Mouse (Mus musculus): ENCODE measurements at regions not wholly inside any gene's neighbourhood (a gene's known extent, or its start where the extent isn't known, plus 50 kb on each side); places are given as distances from the start of the nearest gene placed in this dataset.

DNA sequence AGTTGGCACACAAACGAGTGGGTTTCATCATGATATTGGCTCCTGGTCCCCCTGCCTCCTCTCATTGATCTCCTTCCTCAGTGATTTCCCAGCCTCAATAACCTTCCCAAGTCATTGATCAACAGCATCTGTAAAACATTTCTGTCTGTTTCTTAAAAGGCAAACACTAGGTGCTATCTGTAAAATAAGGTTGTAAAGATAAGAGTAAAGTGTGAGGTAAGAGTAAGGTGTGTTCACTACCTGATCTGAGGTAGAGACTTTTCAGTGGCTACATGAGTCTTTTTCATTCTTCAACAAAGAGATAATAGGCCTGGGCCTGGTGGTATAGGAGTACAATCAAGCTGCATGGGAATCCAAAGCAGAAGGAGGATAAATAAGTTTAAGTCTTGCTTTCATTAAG, 55.7 kb downstream of the Plk2 start:
- no peak for DNase-seq (ENCODE audit: low spot score)

DNA sequence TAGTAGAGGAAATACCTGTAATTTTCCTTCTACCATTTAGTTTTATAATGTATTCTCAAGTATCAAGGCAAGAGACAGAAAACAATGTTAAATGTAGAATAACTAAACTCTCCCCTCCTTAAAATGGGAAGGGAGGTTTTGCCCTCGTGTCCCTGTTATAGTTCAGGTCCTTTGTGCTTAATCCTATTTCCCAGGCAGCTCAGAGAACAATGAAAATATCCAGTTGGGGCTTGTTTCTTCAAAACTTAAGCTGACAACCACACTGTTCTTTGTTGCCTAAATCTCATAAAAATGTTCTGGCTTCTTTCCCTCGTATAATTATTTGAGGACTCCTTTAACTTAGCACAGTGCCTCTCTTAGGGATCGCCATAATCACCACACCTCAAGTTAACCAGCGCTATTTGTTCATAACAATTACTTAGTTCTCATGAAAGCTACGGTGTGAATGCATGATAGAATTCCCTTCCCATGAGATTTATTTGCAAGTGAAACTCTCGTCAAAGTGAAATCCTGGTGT, 57.2 kb downstream of the Plk2 start:
- DNase-seq (ENCODE audit: low spot score) = no peak

DNA sequence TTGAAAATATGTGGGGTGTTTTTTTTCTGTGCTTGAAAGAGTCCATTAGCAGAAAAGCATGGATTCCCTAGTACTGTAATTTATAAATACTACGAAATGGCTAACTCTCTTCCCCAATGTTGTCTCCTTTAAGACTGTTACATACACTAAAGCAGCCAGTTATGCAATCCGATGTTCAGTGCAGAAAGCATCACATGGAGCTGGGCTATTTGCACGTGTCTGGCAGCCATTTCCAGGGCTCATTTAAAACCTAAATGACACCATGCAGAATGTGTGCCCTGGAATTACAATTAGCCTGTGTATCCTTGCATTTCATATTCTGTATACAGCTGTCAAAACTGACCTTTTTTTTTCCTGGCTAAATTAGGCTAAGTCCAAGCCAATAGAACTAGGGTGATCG, 60.2 kb downstream of the Plk2 start:
- no peak for DNase-seq (ENCODE audit: low spot score)

DNA sequence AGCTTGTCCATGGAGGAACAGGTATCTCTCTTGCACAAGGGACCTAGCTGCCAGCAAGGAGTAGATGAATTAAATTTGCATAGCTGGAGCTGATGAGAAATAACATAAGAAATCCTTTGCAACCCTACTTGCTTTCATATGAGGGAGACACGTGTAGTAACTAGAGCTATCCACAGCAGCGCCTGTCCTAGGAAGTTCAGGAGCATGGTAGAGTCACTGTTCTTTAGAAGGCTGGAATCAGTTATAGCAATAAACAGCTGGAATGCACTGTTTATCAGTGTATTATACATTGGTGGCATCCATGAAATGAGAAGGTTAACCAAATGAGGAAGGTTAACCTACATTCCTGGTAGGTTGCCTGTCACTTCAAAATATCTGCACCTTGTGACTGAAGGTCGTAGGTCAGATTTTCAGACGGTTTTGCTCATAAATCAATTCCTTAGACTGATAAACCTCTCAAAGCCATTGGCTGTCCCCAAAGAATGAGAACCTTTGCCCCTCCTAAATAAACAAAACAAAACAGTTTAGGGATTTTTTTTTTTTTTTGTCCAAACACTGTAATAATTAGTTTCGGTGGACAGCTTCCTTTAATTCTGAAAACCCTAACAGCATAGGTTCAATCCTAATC, 60.8 kb downstream of the Plk2 start:
- no peak for DNase-seq (ENCODE audit: low spot score)

DNA sequence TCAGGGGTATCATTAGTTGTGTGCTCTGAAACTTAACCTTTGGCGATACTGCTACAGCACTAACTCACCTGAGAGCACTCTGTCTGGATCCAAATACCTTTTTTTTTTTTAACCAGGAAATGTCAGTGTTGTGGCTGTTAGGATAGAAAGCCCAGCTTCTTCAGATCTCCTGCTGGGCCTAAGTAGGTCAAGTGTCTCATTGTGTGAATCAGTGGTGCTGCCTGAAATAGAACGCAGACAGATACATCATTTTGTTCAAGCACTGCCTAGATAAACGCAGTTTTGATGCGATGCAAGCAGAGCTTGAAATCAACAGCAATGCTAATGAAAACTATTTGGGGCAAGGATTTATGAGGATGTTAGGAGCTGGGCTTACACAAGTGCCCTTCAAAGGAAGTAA, 63.9 kb downstream of the Plk2 start:
- DNase-seq (ENCODE audit: low spot score) = no peak

DNA sequence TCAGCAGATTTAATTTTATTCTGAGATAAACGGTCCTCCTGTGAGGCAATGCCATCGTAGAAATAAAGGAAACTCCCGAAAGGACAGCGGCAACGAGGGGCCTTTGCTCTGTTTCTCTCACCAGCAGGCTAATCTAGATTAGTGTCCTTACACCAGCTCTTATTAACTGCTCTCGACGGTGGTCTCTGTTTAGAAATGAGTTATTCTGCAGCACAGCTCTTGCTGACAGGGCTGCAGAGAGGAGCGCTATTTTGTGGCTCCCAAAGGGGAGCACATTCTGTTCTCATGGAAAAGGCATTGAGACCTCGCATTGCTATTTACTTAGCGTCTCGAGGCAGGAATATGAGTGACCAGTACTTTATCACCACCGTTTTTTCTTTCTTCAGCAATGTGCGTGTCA, 66.7 kb downstream of the Plk2 start:
- no peak for DNase-seq (ENCODE audit: low spot score)

DNA sequence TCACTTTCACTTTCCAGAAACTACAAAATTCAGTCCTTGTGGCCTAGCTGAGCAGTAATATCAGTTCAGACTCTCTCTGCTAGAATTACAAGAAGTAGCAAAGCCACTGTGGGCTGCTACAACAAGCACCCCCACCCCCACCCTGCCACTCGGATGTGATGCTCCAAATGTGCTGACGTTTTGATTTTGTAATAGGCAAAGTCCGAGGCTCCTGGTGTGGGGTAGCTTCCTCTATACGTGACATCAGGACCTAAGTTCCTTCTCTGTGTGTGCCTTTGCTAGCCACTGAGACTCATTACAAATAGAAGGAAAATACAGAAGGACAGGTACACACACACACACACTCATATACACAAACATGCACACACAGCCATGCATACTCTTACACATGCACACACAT, 76.7 kb downstream of the Plk2 start:
- DNase-seq (ENCODE audit: low spot score) = no peak

DNA sequence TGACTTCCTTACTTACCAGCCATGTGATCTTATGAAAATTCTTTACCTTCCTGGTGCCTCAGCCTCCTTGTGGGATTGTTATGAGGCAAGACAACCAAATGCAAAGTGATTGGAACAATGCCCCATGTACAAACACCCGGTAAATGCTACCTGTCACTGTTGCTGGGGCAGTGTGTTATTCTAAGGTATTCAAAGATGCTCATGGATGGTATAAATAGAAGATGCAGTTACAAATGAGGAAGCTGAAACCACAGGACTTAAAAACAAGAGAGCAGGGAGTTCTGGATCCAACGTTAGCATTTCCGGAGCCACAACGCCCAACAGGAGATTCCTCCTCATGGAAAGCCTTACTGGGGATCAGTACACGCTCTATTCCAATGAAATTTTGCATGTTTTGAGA, 82.9 kb downstream of the Plk2 start:
- no peak for DNase-seq (ENCODE audit: low spot score)

DNA sequence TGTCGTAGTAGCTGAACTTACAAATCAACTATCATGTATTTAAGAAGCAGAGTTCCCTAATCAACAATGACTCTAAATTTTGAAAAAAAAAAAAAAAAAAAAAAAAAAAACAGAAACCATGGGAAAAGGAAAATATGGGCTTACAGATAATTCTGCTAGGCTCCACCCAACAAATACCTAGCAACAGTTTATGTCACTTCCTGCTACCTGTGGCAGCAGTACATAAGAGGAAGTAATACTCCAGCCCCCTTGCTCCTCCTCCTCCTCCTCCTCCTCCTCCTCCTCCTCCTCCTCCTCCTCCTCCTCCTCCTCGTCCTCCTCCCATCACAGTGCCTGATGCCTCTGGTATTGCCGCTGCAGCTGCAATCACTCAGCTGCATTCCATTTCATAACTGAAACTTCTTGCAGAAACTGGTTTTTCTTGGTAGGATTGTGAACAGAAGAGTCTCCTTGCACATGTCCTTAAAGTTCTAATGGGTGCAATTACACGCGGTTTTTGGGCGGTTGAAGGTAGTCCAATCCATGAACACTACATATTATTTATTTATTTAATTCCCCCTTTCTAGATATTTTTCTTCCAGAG, 89.6 kb downstream of the Plk2 start:
- DNase-seq (ENCODE audit: low spot score) = no peak

DNA sequence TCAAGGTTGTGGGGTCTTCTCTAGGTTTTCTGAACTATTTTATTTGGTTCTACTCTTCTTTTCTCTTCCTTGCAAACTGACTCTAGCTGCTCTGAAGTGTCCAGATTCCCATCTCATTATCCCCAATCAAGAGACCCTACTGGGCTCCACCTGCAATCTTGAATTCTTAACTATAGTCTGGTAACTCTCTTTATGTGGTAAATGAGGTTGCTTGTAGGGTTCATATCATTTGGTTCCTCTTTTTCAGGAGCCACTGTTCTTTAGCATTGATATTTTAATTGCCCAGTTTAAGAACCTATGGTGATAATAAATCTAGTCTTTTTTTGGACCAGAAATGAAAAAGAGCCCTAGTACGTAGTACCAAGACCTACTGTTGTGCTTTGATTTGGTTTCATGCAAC, 90.7 kb downstream of the Plk2 start:
- no peak for DNase-seq (ENCODE audit: low spot score)

DNA sequence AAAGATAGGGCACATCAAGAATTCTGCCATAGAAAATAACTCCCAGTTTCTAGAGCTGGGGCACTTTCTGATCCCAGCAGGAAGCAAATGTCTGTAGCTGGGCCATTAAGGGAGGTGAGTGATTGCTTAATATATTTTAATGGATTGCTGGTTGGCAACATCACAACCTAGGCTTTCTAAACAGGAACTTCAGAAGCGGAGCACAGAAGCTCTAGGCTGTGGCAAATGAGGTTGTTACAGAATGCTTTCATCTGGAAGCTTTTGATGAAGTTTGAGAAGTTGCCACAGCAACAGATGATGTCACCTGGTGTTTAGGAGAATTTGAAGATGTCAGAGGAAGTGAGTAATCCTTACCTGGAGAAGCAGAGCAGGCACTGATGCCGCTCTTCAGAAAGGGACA, 95.3 kb downstream of the Plk2 start:
- DNase-seq (ENCODE audit: low spot score) = peak; percentile 11

DNA sequence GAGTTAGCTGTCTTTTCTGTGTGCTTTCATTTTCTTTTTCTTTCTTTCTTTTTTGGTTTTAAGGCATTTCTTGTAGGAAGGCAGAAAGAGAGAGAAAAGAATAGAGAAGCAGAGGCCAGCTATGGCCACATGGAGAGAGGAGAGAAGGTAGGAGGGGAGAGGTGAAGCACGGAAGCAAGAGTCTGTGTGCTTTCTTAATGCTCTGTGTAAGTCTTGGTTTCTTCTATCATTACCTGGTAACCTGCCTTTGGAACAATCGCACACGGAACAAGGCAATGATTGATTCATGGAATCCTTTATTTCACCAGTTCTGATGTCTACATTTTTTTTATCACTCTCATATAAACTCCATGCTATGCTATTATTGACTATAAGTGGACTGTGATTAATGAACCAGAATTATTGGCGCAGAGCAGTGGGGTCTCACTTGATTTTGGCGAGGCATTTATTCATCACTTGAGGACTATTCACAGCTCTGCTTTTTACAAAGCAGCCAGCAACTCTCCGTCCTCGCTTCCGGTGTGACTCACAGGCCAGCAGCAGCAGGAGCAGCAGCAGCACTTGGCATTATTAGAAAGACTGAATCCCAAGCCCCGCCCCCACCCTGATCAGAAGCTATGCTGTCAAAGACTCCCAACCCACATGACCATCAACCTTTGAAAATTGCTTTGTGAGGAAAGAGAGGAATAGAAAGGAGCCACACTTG, 97.6 kb downstream of the Plk2 start:
- peak; percentile 64 for DNase-seq (ENCODE audit: low spot score)

DNA sequence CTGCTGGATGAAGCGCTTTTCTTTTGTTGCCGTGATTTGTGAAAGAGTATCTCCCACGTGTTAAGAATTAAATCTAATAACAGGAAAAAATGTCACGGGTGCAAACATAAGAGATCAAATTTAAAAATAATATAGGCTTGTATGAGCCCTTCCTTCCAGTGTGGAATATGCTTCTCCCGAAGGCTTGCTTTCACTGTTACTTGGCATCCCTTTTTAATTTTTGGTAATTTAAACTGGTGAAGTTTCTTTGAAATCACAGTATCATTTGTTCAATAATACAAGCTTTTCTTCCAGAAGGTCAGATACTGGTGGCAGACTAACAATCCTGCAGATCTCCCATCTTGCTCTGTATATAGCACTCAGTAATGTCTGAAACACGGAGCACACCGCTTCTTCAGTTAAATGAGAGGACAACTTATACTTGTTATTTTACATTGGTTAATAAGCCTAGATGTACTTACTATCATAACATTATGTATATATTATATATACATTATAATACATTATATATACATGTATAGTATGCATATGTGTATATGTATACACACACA, 98.2 kb downstream of the Plk2 start:
- no peak for DNase-seq (ENCODE audit: low spot score)

DNA sequence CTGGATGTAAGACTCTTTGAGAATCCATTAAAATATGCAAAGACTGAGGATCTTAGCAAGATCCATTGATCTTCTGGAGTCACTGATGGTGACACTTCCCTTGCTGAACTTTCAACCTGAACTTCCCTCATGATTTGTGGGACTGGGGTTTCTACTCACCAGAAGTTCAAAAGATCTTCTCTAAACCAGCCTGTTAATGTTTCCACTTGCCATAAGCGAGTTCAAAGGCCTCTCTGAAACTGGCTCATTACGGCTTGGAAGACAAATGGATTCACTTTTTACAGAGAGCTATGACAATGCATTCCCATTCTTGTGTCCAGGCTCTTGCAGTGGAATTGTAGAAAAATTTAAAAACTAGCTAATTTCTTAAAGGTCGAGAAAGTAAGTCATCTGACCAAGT, 102.6 kb downstream of the Plk2 start:
- no peak for DNase-seq (ENCODE audit: low spot score)

DNA sequence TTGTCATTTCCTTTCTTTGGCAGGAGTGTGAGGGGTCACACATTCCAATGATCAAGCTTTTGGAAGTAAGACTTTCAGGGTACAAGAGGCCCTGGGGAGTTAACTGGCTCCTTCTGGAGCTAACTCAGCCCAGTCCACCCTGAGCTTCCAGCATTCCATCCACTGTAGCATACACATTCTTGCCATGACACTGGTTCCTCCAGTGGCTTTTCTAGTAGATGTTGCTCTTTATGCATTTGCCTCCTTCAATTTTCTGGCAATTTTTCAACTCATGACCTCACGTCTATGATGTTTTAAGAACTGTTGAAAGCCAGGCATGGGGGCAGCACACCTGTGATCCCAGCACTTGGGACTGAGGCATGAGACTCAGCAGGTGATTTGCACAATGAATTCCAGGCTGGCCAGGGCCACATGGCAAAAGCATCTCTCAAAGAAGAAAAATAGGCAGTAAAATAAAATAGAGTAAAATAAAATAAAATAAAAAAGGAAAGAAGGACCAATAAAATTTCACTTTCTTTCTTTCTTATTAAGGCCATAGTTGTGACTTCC, 113.0 kb downstream of the Plk2 start:
- DNase-seq (ENCODE audit: low spot score) = no peak

DNA sequence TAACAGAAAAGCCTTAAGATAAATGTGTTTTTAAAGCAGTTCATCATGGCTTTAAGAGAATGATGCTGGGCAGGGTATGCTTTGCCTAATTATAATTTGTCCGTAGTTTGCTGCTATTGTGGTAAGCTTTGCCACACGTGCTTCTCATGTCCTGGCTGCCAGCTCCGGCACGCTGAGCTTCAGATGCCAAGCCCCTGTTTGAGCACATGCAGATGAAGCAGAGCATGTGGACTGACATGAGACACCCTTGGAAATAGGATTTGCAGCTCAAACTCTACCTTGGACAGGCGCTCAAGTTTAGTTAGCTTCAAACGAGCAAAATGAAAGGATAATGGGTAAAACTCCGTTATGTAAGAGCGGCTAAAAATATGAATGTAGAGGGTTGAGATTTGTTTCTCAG, 123.1 kb downstream of the Plk2 start:
- no peak for DNase-seq (ENCODE audit: low spot score)

DNA sequence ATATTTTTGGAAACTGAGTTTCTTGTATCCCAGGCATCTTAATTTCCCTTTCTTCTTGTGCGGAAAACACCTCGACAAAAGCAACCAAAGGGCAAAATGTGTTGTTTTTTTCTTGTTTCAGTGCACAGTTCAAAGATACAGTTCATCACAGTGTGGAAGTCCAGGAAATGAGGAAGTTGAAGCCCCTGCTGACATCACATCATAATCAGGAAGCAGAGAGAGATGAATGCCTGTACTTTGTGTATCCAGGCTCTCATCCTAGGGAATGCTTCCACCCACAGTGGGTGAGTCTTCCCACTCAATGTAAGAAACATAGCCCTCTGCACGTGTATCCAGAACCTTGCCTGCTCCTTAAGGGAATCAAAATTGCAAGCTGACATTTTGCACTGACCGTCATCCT, 128.1 kb downstream of the Plk2 start:
- DNase-seq (ENCODE audit: low spot score) = no peak

DNA sequence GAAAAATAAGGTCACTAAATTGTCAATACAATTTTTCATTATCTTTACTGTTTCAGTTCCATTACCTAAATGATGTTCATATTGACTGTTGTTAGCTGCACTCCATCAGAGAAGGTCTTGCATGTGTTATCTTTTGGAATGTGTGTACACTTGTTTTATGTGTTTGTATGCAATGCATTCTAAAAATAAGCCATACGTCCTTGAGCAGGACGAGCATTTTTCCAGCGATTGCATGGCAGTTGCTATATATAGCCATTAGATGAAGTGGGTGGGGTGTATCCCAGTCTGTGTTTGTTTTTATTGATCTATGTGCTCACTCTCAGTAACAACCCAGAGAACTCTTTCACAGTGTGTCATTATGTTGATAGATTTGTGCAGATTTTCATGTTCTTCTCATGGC, 132.8 kb downstream of the Plk2 start:
- DNase-seq (ENCODE audit: low spot score) = no peak

DNA sequence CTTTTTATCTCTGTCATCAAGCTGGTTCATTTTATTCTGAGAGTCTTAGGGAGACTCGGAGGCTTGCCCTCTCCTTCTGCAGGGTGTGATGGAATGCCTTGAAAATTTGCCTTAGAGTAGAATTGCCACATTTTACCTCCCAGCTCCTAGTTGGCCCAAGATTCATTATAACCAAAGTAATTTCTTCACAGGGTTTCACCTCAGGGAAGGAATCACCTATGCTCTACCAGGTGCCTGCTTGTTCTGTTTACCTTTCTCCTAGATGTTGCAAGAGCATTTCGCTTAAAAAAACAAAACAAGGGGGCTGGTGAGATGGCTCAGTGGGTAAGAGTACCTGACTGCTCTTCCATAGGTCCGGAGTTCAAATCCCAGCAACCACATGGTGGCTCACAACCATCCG, 134.8 kb downstream of the Plk2 start:
- no peak for DNase-seq (ENCODE audit: low spot score)

DNA sequence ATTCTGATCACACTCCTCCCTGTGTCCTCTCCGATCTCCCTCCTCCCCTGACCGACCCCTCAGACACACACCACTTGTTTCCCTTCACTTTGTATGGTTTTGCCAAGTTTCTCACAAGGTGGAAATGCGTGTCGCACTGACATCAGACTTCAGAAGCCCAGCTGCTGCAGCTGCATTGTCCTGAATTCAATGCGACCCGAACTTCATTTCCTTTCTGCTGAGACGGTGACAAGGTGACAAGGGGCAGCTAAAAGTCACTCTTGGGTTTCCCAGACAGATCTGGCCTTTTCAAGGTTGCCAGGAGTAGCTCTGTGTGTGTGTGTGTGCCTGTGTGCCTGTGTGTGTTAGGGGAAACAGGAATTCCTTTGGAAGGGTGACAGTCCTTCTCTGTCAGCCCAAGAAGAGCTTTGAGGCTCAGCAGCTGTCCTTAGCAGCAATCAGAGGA, 139.5 kb downstream of the Plk2 start:
- DNase-seq (ENCODE audit: low spot score) = no peak

DNA sequence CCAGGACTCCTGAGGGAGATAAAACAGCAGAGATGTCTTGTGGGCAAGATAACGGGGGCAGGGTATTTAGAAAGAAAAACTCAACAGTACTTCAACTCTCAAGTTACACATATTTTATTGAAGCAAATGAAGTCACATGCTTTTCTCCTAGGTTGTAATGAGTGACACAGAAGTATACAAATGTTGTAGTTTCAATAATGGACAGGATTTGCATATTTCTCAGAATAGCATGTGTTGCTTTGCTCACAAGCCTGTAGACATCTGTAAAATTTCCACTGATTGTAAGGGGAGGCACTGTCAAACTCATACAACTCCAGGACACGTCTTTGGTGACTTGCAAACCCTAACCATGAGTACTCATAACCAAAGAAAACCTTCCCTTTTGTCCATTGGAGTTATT, 140.9 kb downstream of the Plk2 start:
- no peak for DNase-seq (ENCODE audit: low spot score)

DNA sequence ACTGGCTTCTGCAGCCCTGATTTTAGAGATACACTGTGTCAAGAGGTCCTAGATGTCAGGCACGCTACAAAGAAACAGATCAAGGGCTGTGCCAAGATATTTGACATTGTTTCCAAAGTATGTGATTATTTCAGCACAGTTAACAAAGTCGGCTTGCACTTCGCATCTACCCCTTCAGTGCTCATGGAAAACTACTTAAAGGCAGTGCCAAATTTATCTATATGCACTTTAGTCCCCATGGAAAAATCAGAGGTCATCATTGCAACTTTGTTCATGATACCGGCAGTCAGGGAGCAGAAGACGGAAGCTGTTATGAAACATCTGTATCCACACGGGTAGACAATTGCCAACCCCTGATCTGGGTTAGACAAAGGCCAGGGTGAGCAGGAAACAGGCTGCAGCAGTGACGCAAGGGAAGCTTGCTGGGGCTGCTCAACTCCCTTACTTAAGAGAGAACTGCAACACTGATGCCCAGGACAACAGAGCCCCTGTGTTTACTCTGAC, 143.2 kb downstream of the Plk2 start:
- DNase-seq (ENCODE audit: low spot score) = peak; percentile 7
